Mouse (Mus musculus): ENCODE data around the gene Cdh24. TPM values are rescaled to one million over a fixed set of nuclear protein-coding genes. Genes with fewer than 3 reads are reported as not detected.

Gene Cdh24
- polyA plus RNA-seq, 1 experiment: 138 TPM

DNA sequence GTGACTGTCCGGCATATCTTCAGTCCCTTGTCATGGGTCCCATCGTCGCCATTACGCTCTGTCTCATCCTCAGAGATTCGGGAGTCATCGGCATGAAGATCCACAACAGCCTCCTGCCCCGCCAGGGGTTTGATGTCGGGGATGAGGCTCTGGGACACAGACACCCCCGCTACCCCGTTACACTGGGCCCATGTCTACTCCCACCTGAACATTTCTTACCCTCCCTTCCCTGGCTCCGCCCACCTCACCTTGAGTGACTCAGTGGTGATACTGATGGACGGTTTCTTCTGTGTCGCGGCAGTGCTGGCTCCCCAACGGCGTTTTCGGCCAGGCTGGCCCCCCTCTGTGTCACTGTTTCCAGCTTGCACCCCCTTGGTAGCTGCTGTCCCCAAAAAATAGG, 5.3 kb upstream of the Cdh24 start:
- Histone ChIP-seq H3K27ac (ENCODE audit: control insufficient read depth, insufficient read depth, low read length) (no peak overlapping the region), H3K36me3 (ENCODE audit: control insufficient read depth, insufficient read depth, low read length) (peaks cover 77% of the 10 kb centered on the region), H3K27me3 (ENCODE audit: control insufficient read depth, insufficient read depth, low read length) (no peaks in the 10 kb centered on the region; the same call in 1 of the 2 replicates), H3K4me3 (ENCODE audit: control insufficient read depth, insufficient read depth, low read length) (no peak overlapping the region), H3K4me1 (replicated peaks; ENCODE audit: control insufficient read depth, insufficient read depth, low read length) (peaks cover under 1% of the 10 kb centered on the region; the same call in 1 of the 2 replicates)
- DNase-seq: no peak
- TF ChIP-seq POLR2A (IDR thresholded peaks at IDR 0.05; ENCODE audit: control insufficient read depth, extremely low read depth, insufficient read depth, low read length, poor library complexity): no peak
- TF ChIP-seq CTCF (IDR thresholded peaks at IDR 0.05; ENCODE audit: borderline replicate concordance, control insufficient read depth, extremely low read depth, insufficient read depth, low read length, poor library complexity): no peak
- WGBS: 97% methylated on average over 17 of the region's 17 CpGs

DNA sequence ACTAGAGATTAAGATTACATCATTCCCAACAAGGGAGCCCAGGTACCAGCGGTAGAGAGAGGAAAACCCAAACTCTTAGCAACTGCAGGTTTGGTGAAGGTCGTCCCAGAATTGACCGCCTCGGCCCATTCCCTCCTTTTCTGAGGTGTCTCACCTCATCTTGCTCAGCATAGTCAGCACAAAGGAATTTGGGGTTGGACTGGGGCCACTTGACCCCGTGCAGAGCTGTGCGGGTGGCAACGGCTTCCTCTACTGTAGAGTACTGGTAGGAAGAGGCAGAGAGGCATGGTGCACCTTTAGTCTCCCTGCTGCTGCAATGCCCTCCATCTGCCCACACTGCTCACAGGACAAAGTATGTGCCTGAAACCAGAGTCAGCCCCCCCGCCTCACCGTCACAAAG, 3.1 kb upstream of the Cdh24 start:
- H3K27me3 ChIP-seq (ENCODE audit: control insufficient read depth, insufficient read depth, low read length): no peaks in the 10 kb centered on the region; the same call in 1 of the 2 replicates
- TF ChIP-seq CTCF (IDR thresholded peaks at IDR 0.05; ENCODE audit: borderline replicate concordance, control insufficient read depth, extremely low read depth, insufficient read depth, low read length, poor library complexity) (no peak), POLR2A (IDR thresholded peaks at IDR 0.05; ENCODE audit: control insufficient read depth, extremely low read depth, insufficient read depth, low read length, poor library complexity) (no peak)
- DNase-seq: no peak
- H3K36me3 ChIP-seq (ENCODE audit: control insufficient read depth, insufficient read depth, low read length): peaks cover 62% of the 10 kb centered on the region
- peaks cover 16% of the 10 kb centered on the region for H3K4me1 ChIP-seq (replicated peaks; ENCODE audit: control insufficient read depth, insufficient read depth, low read length)
- H3K27ac ChIP-seq (ENCODE audit: control insufficient read depth, insufficient read depth, low read length): no peak overlapping the region
- 96% methylated on average over 9 of the region's 9 CpGs for WGBS
- no peak overlapping the region for H3K4me3 ChIP-seq (ENCODE audit: control insufficient read depth, insufficient read depth, low read length)

DNA sequence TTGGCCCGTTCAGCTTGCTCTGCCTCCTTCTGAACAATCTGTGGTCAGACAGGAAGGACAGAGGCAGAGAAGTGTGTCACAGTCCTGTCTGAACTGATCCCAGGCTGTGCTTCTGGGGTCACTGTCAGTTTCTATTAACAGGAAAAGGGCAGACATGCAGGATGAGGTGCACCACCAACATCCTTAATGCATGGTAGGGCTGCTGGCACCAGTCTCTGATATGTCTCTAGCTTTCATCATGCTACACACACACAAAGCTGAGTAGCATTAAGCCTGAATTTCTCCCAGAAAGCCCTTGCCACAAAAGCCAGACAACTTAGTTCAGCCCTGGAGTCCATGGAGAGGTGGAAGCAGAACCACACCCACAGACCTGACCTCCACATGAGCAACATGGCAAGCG, 1.8 kb upstream of the Cdh24 start:
- Histone ChIP-seq H3K27ac (ENCODE audit: control insufficient read depth, insufficient read depth, low read length) (no peak overlapping the region), H3K4me3 (ENCODE audit: control insufficient read depth, insufficient read depth, low read length) (no peak overlapping the region), H3K4me1 (replicated peaks; ENCODE audit: control insufficient read depth, insufficient read depth, low read length) (peaks cover 23% of the 10 kb centered on the region), H3K27me3 (ENCODE audit: control insufficient read depth, insufficient read depth, low read length) (no peaks in the 10 kb centered on the region; the same call in 1 of the 2 replicates), H3K36me3 (ENCODE audit: control insufficient read depth, insufficient read depth, low read length) (peaks cover 56% of the 10 kb centered on the region)
- no peak for TF ChIP-seq POLR2A (IDR thresholded peaks at IDR 0.05; ENCODE audit: control insufficient read depth, extremely low read depth, insufficient read depth, low read length, poor library complexity)
- TF ChIP-seq CTCF (IDR thresholded peaks at IDR 0.05; ENCODE audit: borderline replicate concordance, control insufficient read depth, extremely low read depth, insufficient read depth, low read length, poor library complexity): no peak
- WGBS: 91% methylated on average over 2 of the region's 2 CpGs
- no peak for DNase-seq

DNA sequence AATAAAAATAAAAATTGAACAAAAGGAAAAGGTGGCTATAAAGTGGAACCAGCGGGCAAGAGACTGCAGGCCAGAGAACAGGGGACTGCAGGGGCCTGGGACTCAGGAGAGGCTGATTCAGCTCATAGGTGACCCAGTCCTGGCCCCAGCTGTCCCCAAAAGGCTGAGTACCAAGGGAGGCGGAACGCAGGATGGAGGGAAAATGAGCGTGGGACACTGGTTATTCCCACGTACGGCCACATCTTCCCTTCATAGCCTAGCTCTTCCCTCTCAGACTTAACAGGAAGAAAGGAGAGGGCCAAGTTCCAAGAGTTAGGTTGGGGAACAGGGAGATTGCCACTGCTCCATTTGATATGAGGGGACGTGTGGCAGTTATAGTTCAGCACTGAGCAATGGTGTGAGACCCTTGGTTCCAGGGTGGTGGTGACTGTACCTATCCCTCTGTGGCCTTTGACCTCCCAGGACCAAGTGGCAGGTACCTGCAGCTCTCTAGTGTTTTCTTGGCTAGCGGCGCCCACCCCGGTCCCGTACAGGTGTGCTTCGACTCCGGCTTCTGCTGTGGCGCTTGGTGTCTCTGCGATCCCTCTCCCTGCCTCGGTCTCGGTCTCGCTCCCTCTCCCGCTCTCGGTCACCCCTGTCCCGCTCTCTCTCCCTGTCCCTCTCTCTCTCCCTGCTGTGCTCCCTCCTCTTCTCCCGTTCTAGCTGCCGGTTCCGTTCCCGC, 1.2 kb upstream of the Cdh24 start:
- peaks cover 52% of the 10 kb centered on the region for H3K36me3 ChIP-seq (ENCODE audit: control insufficient read depth, insufficient read depth, low read length)
- peaks cover 23% of the 10 kb centered on the region for H3K4me1 ChIP-seq (replicated peaks; ENCODE audit: control insufficient read depth, insufficient read depth, low read length)
- 95% methylated on average over 25 of the region's 25 CpGs for WGBS

DNA sequence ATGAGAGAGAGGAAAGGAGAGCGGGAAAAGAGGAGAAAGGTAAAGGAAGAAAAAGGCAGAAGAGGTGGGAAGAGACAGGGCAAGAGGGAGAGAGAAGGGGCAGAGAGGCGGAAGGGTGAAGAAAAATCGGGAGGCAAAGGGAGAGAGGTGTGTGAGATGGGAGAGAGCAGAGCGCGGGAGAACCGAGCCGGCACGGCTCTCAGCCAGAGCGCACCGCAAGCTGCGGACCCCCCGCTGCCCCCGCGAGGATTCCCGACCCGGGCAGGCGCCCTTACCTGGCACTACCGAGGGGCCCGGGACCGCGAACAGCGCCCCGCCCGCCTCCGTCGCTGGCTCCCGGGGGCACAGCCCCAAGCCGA, 239 bp downstream of the Cdh24 start, which contains the start of gene Gm17606:
Gene Gm17606 (plus strand): TSS at position 7 of the 359 bp plus-strand sequence.
- 1% methylated on average over 28 of the region's 28 CpGs for whole genome bisulfite sequencing
- no peak for DNase-seq
- H3K27ac ChIP-seq (ENCODE audit: control insufficient read depth, insufficient read depth, low read length): no peak within 1 kb of the TSS

More for the DNA sequence above, 1.2 kb upstream of the Cdh24 start:
- Histone ChIP-seq H3K27me3 (ENCODE audit: control insufficient read depth, insufficient read depth, low read length) (no peaks in the 10 kb centered on the region; the same call in 1 of the 2 replicates), H3K4me3 (ENCODE audit: control insufficient read depth, insufficient read depth, low read length) (no peak overlapping the region), H3K27ac (ENCODE audit: control insufficient read depth, insufficient read depth, low read length) (no peak overlapping the region)
- TF ChIP-seq POLR2A (IDR thresholded peaks at IDR 0.05; ENCODE audit: control insufficient read depth, extremely low read depth, insufficient read depth, low read length, poor library complexity) (no peak), CTCF (IDR thresholded peaks at IDR 0.05; ENCODE audit: borderline replicate concordance, control insufficient read depth, extremely low read depth, insufficient read depth, low read length, poor library complexity) (no peak)
- no peak for DNase-seq

DNA sequence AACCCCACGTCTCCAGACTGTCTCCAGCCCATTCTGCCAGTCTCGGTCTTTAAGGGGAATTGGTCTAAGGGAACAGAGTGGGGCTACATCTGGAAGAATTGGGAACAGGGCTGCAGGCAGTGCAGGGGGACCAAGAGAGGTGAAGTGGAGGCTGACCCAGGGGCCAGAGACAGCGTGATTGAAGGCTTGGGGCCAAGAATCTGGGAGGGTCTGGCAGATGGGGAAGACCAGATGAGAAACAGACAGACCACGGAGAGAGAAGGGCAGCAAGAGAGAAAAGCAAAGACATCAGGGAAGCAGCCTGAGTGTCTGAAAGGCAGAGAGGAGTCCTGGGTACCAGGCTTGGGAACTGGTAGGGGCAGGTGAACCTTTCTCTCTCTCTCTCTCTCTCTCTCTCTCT, 1.0 kb downstream of the Cdh24 start:
- TF ChIP-seq POLR2A (IDR thresholded peaks at IDR 0.05; ENCODE audit: control insufficient read depth, extremely low read depth, insufficient read depth, low read length, poor library complexity) (no peak), CTCF (IDR thresholded peaks at IDR 0.05; ENCODE audit: borderline replicate concordance, control insufficient read depth, extremely low read depth, insufficient read depth, low read length, poor library complexity) (no peak)
- DNase-seq: no peak
- Histone ChIP-seq H3K4me1 (replicated peaks; ENCODE audit: control insufficient read depth, insufficient read depth, low read length) (peaks cover 23% of the 10 kb centered on the region), H3K4me3 (ENCODE audit: control insufficient read depth, insufficient read depth, low read length) (peak overlapping the region; percentile 59), H3K27ac (ENCODE audit: control insufficient read depth, insufficient read depth, low read length) (no peak overlapping the region), H3K36me3 (ENCODE audit: control insufficient read depth, insufficient read depth, low read length) (peaks cover 30% of the 10 kb centered on the region), H3K27me3 (ENCODE audit: control insufficient read depth, insufficient read depth, low read length) (no peaks in the 10 kb centered on the region; the same call in 1 of the 2 replicates)
- 69% methylated on average over 4 of the region's 4 CpGs for WGBS

More for the DNA sequence above, 239 bp downstream of the Cdh24 start, which contains the start of gene Gm17606:
- Histone ChIP-seq H3K36me3 (ENCODE audit: control insufficient read depth, insufficient read depth, low read length) (peaks cover 38% of the 10 kb centered on the region), H3K4me3 (ENCODE audit: control insufficient read depth, insufficient read depth, low read length) (peak within 1 kb of the TSS; percentile 59), H3K4me1 (replicated peaks; ENCODE audit: control insufficient read depth, insufficient read depth, low read length) (peaks cover 23% of the 10 kb centered on the region), H3K27me3 (ENCODE audit: control insufficient read depth, insufficient read depth, low read length) (no peaks in the 10 kb centered on the region; the same call in 1 of the 2 replicates)
- TF ChIP-seq POLR2A (IDR thresholded peaks at IDR 0.05; ENCODE audit: control insufficient read depth, extremely low read depth, insufficient read depth, low read length, poor library complexity): no peak
- TF ChIP-seq CTCF (IDR thresholded peaks at IDR 0.05; ENCODE audit: borderline replicate concordance, control insufficient read depth, extremely low read depth, insufficient read depth, low read length, poor library complexity): no peak
